Mouse (Mus musculus) heart, postnatal 36 days (tissue): ENCODE measurements around the gene Ntm. TPM values are rescaled to one million over a fixed set of nuclear protein-coding genes. Genes with fewer than 3 reads are reported as not detected.

Experiments used
- DNase-seq, 2 experiments: peaks; one replicate each; pipeline ENCODE4 v3.0.0; 2021 to 2022
- intact Hi-C: fragments of 180-260 bp; cut with DNase I; formaldehyde crosslinking; loops from one replicate; pipeline ENCODE4 v1.15.1; 2025
- total RNA-seq, 2 experiments: library from RNA; stranded (reverse); gene quantifications; 2 replicates each; pipeline ENCODE4 v1.2.3; 2021

The Ntm gene
- total RNA-seq, 2 experiments from 2014 or later: 2.0 to 2.6 TPM

GRCm38 (mm10) chr9:29888712-29889111, 74.2 kb downstream of the Ntm start:
- DNase-seq: no peak
- intact Hi-C loops: no loop called here

DNA sequence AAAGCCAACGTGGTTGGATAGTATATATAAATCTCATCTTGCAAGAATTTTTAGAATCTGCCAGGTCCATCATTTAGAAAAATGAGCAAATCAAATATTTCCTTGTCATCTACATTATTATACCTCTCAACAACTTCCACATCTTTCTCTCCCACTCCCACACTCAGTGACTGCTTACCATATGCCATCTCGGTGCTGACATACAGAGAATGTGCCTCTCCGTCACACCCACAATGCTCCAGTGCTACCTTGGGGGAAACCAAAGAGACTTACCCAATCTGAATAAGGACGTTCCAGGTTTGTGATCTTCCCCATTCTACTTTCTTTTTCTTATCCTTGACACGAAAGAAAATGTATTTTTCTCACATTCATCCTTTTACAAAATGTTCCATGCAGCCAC, 75.0 kb downstream of the Ntm start:
- intact Hi-C loops: no loop called here
- no peak for DNase-seq

DNA sequence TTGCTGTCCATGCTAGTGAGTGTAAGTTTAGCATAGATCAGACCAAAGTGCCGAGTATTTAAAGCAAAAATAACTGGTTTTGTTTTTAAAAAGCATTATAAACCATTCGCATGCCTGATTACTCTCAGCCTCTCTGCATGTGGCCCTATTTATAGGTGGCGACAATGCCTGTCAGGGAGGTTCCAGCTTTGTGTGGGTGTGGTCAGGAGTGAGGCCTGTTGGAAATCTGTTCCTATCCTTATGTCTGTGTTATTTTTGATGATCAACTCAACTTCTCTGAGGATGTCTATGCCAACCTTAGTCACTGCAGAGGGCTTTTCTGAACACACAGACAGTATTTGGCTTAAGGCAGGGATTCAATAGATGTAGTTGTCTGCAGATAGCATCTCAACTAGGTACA, 78.9 kb downstream of the Ntm start:
- no peak for DNase-seq
- intact Hi-C loops: no loop called here

DNA sequence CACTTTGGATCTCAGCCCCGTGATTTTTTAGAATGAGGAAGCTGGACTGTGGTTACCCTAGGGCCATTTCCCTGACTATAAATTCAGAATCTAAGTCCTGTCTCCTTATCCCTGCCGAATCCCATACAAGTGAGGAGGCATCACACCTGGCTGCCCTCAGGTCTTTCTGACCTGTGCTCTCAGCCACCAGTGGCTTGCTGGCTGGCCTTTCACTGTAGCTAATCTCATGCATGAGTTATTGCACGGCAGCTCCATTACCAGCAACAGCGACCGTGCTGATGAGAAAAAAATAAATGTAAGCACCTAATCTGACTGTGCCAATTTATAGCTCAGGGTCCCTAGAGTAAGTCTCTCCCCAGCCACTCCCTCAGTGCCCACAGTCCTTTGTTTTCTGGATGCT, 81.3 kb downstream of the Ntm start:
- intact Hi-C loops: no loop called here
- DNase-seq: no peak

- DNase-seq: no peak
- intact Hi-C loops: no loop called here
Measured at GRCm38 (mm10) chr9:29877583-29877982, 85.4 kb downstream of the Ntm start.

DNA sequence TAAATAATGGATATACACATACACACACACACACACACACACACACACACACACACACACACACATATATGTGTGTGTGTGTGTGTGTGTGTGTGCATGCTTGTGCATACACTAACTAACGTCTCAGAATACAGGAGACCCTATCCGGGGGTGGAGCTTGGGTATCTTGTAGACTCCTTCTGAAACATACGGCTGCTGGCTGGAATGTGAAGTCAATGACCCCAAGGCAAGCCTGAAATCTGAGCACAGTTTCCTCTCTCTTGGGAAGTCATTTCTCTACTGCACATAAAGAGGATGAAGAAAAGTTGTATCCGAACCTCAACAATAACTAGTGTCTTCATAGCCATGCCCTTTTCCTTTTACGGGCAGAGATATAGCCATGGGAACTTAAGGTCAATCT, 95.2 kb downstream of the Ntm start:
- no peak for DNase-seq
- intact Hi-C loops: no loop called here

DNA sequence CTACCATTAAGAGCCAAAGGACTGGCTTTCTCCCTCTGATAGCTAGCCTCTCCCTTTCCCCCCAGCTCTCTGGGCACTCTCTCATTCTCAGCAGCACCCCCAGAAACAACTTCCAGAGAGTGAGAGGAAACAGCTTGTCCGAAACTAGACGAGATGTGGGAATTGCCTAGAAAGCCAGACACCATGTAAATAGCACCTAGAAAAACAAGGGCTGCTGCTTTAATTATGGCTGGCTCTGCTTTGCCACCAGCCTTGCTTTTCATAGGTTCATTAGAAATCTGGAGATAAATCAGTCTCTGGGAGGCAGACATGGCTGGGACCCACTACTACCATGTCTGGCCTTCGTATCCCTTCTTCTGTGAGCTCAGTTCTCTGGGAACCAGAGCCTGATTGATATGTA, 96.1 kb downstream of the Ntm start:
- DNase-seq: no peak
- intact Hi-C loops: no loop called here

- intact Hi-C loops: no loop called here
- no peak for DNase-seq
Measured at GRCm38 (mm10) chr9:29866101-29866500, 96.8 kb downstream of the Ntm start.

- no peak for DNase-seq
- intact Hi-C loops: no loop called here
Measured at GRCm38 (mm10) chr9:29865502-29865901, 97.4 kb downstream of the Ntm start.

GRCm38 (mm10) chr9:29864886-29865285, 98.1 kb downstream of the Ntm start:
- DNase-seq: no peak
- intact Hi-C loops: no loop called here

GRCm38 (mm10) chr9:29862408-29862807, 100.5 kb downstream of the Ntm start:
- intact Hi-C loops: no loop called here
- no peak for DNase-seq

DNA sequence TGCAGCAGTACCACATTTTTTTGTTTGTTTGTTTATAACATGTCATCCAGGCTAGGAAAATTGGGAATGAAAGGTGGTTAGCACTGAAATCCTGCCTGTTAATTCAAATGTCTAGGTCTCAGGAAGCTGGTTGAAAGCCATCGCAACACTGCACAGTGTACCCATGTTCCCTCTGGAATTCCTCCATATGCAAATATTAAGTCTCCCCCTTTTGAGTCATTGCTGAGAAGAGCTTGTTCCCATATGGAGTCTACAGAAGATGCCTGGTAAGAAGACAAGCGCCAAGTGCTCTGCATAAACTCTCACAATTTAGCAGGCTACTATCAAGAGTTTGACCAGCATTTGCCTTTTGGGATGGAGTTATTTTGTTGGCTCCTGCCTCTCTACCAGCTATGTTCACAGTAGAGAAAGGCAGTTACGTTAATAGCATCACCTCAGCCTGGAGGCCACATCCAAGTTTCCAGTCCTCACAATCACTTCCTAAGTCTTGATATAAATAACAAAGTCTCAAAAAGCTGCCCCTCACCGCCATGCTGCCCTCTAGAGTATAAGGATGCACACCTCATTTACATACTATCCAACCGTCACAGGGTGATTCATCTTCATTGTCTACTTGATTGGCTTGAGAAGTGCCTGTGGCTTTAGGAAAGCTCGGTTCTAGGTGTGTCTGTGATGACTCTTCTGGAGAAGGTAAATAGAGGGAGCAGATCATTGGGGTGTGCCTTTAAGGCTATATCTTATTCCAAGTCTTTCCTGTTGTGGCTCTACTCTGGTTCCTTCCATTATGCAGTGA, 103.5 kb downstream of the Ntm start:
- intact Hi-C loops: no loop called here
- no peak for DNase-seq

DNA sequence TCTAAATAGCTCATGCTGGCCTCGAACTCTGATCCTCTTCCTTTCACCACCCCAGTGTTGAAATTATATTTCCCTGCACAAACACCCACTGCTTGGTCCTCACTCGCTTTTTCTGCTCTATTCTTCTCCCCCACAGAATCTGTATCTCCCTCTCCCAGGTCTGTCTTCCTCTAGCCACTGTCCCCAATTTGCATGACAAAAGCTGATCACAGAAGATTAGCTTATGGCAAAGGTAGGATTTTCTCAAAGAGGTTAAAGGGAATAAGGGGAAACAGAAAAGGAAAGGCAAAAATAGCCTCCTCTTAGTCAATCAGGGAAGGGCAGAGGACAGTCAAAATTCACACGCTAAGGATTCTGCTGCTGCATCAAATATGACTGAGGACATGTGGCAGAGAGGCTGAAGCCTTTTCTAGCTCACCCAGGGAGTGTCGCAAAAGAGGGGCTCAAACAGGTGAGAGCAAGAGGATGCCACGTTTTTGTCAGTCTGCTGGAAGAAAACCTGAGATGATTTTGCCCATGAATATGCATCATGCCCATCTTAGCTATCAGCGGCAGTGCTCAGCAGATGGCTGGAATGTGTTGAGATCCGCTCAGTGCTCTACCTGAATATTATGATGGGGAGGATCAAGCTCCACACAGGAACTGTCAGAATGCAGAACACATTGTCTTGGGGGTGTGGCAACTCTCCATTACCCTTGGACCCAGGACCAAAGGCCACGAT, 114.0 kb downstream of the Ntm start:
- intact Hi-C loops: no loop called here
- no peak for DNase-seq

GRCm38 (mm10) chr9:29837344-29837743, 125.6 kb downstream of the Ntm start:
- DNase-seq: no peak
- intact Hi-C loops: no loop called here

DNA sequence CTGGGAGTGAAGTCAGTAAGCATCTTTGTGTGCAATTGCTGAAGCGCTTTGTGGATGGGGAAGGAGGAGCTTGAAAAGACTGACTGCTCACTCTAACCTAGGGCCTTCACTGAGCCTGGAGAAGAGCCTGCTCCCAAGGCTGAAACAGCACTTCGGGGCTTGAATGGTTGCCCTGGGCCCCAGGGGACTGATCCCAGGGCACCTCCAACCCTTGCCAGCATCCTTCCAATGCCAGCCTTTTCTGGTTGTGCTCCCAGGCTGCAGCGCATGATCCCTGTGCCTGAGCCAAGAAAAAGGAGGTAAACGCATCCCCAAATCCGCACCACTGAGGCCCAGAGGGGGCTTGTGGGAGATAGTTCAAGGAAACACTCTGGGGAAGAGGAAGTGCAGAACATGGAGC, 128.0 kb downstream of the Ntm start:
- intact Hi-C loops: no loop called here
- DNase-seq: peak in 1 of 2 experiments; percentile 11

- DNase-seq: no peak
- intact Hi-C loops: no loop called here
Measured at GRCm38 (mm10) chr9:29833781-29834180, 129.2 kb downstream of the Ntm start.

GRCm38 (mm10) chr9:29827240-29827660, 135.7 kb downstream of the Ntm start:
- intact Hi-C loops: no loop called here

DNA sequence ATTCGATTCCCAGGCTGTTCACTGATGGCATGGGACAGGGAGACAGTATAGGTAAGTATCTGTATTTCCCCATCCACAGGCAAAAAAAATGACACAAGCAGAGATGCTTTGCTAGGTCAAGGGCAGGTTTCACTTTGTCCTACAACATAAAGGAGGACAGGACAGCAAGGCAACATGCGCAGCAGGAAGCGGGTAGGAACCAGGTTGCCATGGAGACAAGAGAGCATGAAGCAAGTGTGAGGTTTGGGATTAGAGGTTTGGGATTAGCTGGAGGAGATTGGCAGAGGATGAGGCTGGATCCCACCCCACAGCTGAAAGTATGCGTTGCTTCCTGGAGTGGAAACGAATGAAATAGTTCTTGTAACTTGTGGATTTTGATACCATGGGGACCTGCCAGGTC, 137.7 kb downstream of the Ntm start:
- DNase-seq: no peak
- intact Hi-C loops: no loop called here

More at GRCm38 (mm10) chr9:29827240-29827660, 135.7 kb downstream of the Ntm start:
- no peak for DNase-seq

DNA sequence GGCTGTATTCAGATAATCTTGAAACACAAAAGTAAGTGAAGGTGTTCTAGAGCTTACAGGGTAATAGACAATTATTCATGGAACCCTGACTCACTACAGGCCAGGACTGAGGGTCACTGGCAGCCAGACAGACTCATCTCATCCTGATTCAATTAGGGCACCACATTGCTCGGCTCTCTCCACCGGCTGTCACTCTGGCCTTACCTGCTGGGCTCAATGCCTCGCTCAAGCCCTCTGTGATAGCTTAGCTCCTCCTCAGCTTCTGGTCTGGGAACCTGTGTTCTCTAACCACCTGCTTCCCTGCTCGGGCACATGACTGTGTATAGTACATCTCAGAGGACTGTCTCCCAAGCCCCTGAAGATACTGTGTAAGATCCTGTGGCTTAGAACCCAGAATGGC, 139.2 kb downstream of the Ntm start:
- no peak for DNase-seq
- intact Hi-C loops: no loop called here

GRCm38 (mm10) chr9:29812685-29813084, 150.3 kb downstream of the Ntm start:
- intact Hi-C loops: no loop called here
- no peak for DNase-seq

DNA sequence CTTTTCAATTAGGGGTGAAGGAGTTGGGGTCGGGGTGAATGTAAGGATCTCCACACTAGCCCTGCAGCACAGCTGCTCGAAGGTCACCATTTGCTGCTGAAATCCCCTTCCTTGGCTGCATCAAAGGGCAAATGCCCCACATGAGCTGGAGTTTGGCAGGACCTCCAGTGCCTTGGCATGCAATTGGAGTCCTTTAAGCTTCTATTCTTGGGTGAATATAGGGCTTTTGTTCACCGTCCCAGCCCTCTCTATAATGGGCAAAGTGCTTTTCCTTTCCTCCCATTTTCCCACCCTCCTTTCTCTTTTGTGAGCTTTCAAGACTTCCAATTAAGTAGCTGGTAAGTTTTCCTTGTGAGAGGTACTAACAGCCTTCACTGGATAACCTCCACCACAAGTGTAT, 156.2 kb downstream of the Ntm start:
- intact Hi-C loops: no loop called here

DNA sequence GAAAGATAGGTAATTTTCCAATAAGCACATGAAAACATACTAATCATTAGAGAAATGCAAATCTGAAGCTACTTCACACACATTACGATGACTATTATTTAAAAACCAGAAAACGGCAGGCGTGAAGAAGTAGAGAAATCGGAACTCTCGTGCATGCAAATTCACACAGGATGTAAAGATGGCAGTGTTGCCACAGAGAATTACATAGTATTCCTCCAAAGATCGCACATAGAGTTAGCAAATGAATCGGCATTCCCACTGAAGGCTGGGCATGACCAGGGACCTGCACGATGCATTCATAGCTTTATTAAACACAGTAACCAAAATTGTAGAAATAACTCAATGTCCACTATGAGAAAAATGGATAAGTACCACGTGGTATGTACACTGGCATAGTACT, 158.5 kb downstream of the Ntm start:
- no peak for DNase-seq
- intact Hi-C loops: no loop called here

More for the DNA sequence above, 156.2 kb downstream of the Ntm start:
- no peak for DNase-seq
